Mouse (Mus musculus): ENCODE measurements around the gene Sh3yl1. TPM values are rescaled to one million over a fixed set of nuclear protein-coding genes. Genes with fewer than 3 reads are reported as not detected.

Sh3yl1 gene
- polyA plus RNA-seq, 1 experiment from 2014 or later, result 15.0 TPM

- TF ChIP-seq CTCF (IDR thresholded peaks at IDR 0.05), result no peak
- no peak for TF ChIP-seq EP300 (IDR thresholded peaks at IDR 0.05)
- H3K4me1 ChIP-seq (ENCODE audit: insufficient read depth, low read depth, low read length), result no peaks in the 10 kb centered on the region
- H3K27me3 ChIP-seq (replicated peaks; ENCODE audit: insufficient read depth, low read length), result no peaks in the 10 kb centered on the region
- no peak overlapping the region for H3K4me3 ChIP-seq (ENCODE audit: low read depth, low read length)
- H3K9ac ChIP-seq (replicated peaks; ENCODE audit: low read depth), result no peak overlapping the region
- DNase-seq (ENCODE audit: low spot score) (no peak), ATAC-seq (no peak)
- no peak overlapping the region for H3K4me2 ChIP-seq (replicated peaks; ENCODE audit: low read depth, low read length)
- H3K9me3 ChIP-seq (ENCODE audit: low read length), result no peaks in the 10 kb centered on the region
- no peak overlapping the region for H3K27ac ChIP-seq (ENCODE audit: low read length)
- H3K36me3 ChIP-seq (ENCODE audit: insufficient read depth, low read length), result no peaks in the 10 kb centered on the region
- 77% methylated on average over 2 of the region's 2 CpGs for WGBS
These were observed 21.8 kb downstream of the Sh3yl1 start for GRCm38 (mm10) chr12:30933299-30933698.

GRCm38 (mm10) chr12:30936899-30937298 lies 25.4 kb downstream of the Sh3yl1 start:
- H3K9me3 ChIP-seq (ENCODE audit: low read length), result no peaks in the 10 kb centered on the region
- ATAC-seq, result no peak
- H3K4me3 ChIP-seq (ENCODE audit: low read depth, low read length), result no peak overlapping the region
- no peak overlapping the region for H3K27ac ChIP-seq (ENCODE audit: low read length)
- H3K4me2 ChIP-seq (replicated peaks; ENCODE audit: low read depth, low read length), result no peak overlapping the region
- WGBS, result 74% methylated on average over 2 of the region's 2 CpGs
- no peak overlapping the region for H3K9ac ChIP-seq (replicated peaks; ENCODE audit: low read depth)
- no peaks in the 10 kb centered on the region for H3K27me3 ChIP-seq (replicated peaks; ENCODE audit: insufficient read depth, low read length)
- no peak for DNase-seq (ENCODE audit: low spot score)
- no peak for TF ChIP-seq CTCF (IDR thresholded peaks at IDR 0.05)
- TF ChIP-seq EP300 (IDR thresholded peaks at IDR 0.05), result no peak
- H3K36me3 ChIP-seq (ENCODE audit: insufficient read depth, low read length), result no peaks in the 10 kb centered on the region
- H3K4me1 ChIP-seq (ENCODE audit: insufficient read depth, low read depth, low read length), result no peaks in the 10 kb centered on the region

GRCm38 (mm10) chr12:30943057-30943986 lies 31.9 kb downstream of the Sh3yl1 start:
- WGBS, result 79% methylated on average over 14 of the region's 14 CpGs
- H3K36me3 ChIP-seq (ENCODE audit: insufficient read depth, low read length), result no peaks in the 10 kb centered on the region
- TF ChIP-seq CTCF (IDR thresholded peaks at IDR 0.05), result no peak
- TF ChIP-seq EP300 (IDR thresholded peaks at IDR 0.05), result no peak
- no peak overlapping the region for H3K27ac ChIP-seq (ENCODE audit: low read length)
- no peak overlapping the region for H3K4me2 ChIP-seq (replicated peaks; ENCODE audit: low read depth, low read length)
- no peak for ATAC-seq
- H3K4me1 ChIP-seq (ENCODE audit: insufficient read depth, low read depth, low read length), result no peaks in the 10 kb centered on the region
- H3K4me3 ChIP-seq (ENCODE audit: low read depth, low read length), result no peak overlapping the region
- H3K9me3 ChIP-seq (ENCODE audit: low read length), result no peaks in the 10 kb centered on the region
- H3K27me3 ChIP-seq (replicated peaks; ENCODE audit: insufficient read depth, low read length), result no peaks in the 10 kb centered on the region
- H3K9ac ChIP-seq (replicated peaks; ENCODE audit: low read depth), result no peak overlapping the region
- DNase-seq (ENCODE audit: low spot score), result no peak

GRCm38 (mm10) chr12:30944197-30944596 lies 32.7 kb downstream of the Sh3yl1 start:
- Histone ChIP-seq H3K4me2 (replicated peaks; ENCODE audit: low read depth, low read length) (no peak overlapping the region), H3K9ac (replicated peaks; ENCODE audit: low read depth) (no peak overlapping the region), H3K4me1 (ENCODE audit: insufficient read depth, low read depth, low read length) (no peaks in the 10 kb centered on the region), H3K4me3 (ENCODE audit: low read depth, low read length) (no peak overlapping the region), H3K27ac (ENCODE audit: low read length) (no peak overlapping the region), H3K27me3 (replicated peaks; ENCODE audit: insufficient read depth, low read length) (no peaks in the 10 kb centered on the region), H3K9me3 (ENCODE audit: low read length) (no peaks in the 10 kb centered on the region), H3K36me3 (ENCODE audit: insufficient read depth, low read length) (no peaks in the 10 kb centered on the region)
- no peak for DNase-seq (ENCODE audit: low spot score)
- TF ChIP-seq EP300 (IDR thresholded peaks at IDR 0.05) (no peak), CTCF (IDR thresholded peaks at IDR 0.05) (no peak)
- 44% methylated on average over 3 of the region's 3 CpGs for WGBS
- ATAC-seq, result no peak

GRCm38 (mm10) chr12:30970700-30971099 lies 59.2 kb downstream of the Sh3yl1 start:
- H3K4me3 ChIP-seq (ENCODE audit: low read depth, low read length), result no peak overlapping the region
- H3K36me3 ChIP-seq (ENCODE audit: insufficient read depth, low read length), result no peaks in the 10 kb centered on the region
- H3K27me3 ChIP-seq (replicated peaks; ENCODE audit: insufficient read depth, low read length), result no peaks in the 10 kb centered on the region
- no peaks in the 10 kb centered on the region for H3K9me3 ChIP-seq (ENCODE audit: low read length)
- no peaks in the 10 kb centered on the region for H3K4me1 ChIP-seq (ENCODE audit: insufficient read depth, low read depth, low read length)
- DNase-seq (ENCODE audit: low spot score), result no peak
- ATAC-seq, result no peak
- no peak overlapping the region for H3K27ac ChIP-seq (ENCODE audit: low read length)
- 76% methylated on average over 2 of the region's 2 CpGs for WGBS
- H3K9ac ChIP-seq (replicated peaks; ENCODE audit: low read depth), result no peak overlapping the region
- H3K4me2 ChIP-seq (replicated peaks; ENCODE audit: low read depth, low read length), result no peak overlapping the region
- no peak for TF ChIP-seq CTCF (IDR thresholded peaks at IDR 0.05)
- no peak for TF ChIP-seq EP300 (IDR thresholded peaks at IDR 0.05)

- Histone ChIP-seq H3K9me3 (ENCODE audit: low read length) (no peaks in the 10 kb centered on the region), H3K27me3 (replicated peaks; ENCODE audit: insufficient read depth, low read length) (no peaks in the 10 kb centered on the region), H3K4me1 (ENCODE audit: insufficient read depth, low read depth, low read length) (no peaks in the 10 kb centered on the region), H3K27ac (ENCODE audit: low read length) (no peak overlapping the region), H3K36me3 (ENCODE audit: insufficient read depth, low read length) (no peaks in the 10 kb centered on the region), H3K9ac (replicated peaks; ENCODE audit: low read depth) (no peak overlapping the region), H3K4me3 (ENCODE audit: low read depth, low read length) (no peak overlapping the region), H3K4me2 (replicated peaks; ENCODE audit: low read depth, low read length) (no peak overlapping the region)
- ATAC-seq, result no peak
- no peak for TF ChIP-seq CTCF (IDR thresholded peaks at IDR 0.05)
- TF ChIP-seq EP300 (IDR thresholded peaks at IDR 0.05), result no peak
- 80% methylated on average over 4 of the region's 4 CpGs for WGBS
- DNase-seq (ENCODE audit: low spot score), result no peak
These were observed 92.3 kb downstream of the Sh3yl1 start for GRCm38 (mm10) chr12:31003795-31004194.

Data from lung, postnatal 0 days (tissue).